Mouse (Mus musculus): Measurements from ENCODE around the gene Cdc42ep2. TPM values are rescaled to one million over a fixed set of nuclear protein-coding genes. Genes with fewer than 3 reads are reported as not detected.

The Cdc42ep2 gene
- total RNA-seq (2014; fragmentation: Nextera tagmentation), result 1.8 and 2.1 TPM in 2 replicates
- total RNA-seq (2017), result 2.2 and 3.6 TPM in 2 replicates
- polyA plus RNA-seq (2012), result 0.66 and 0.76 TPM in 2 replicates

- Histone ChIP-seq H3K9me3 (replicated peaks) (no peaks in the 10 kb centered on the region), H3K27me3 (ENCODE audit: insufficient read depth, low read length) (peaks cover 26% of the 10 kb centered on the region), H3K4me3 (ENCODE audit: low read depth, low read length) (peak within 1 kb of the TSS; percentile 74), H3K36me3 (replicated peaks) (peaks cover 6% of the 10 kb centered on the region), H3K4me1 (ENCODE audit: insufficient read depth, low read depth, low read length) (peaks cover 80% of the 10 kb centered on the region)
- peak; percentile 91 for DNase-seq (ENCODE audit: low spot score)
- TF ChIP-seq GATA2 (IDR thresholded peaks at IDR 0.05; ENCODE audit: borderline replicate concordance, low read depth, low read length) (no peak), CTCF (IDR thresholded peaks at IDR 0.05; ENCODE audit: low read depth, low read length) (no peak), POLR2AphosphoS5 (IDR thresholded peaks at IDR 0.05; ENCODE audit: insufficient replicate concordance, low read depth, low read length) (no peak), GATA1 (IDR thresholded peaks at IDR 0.05; ENCODE audit: borderline replicate concordance, low read length) (no peak)
- ATAC-seq (ENCODE audit: extremely low read depth, insufficient number of reproducible peaks, low FRiP score, poor library complexity, severe bottlenecking), result peak; percentile 69
Measured at GRCm38 (mm10) chr19:5924713-5925093, at the start of gene Cdc42ep2. Cdc42ep2 (minus strand) TSS chr19:5924816.

GRCm38 (mm10) chr19:5967664-5968063 is 43.0 kb upstream of the Cdc42ep2 start:
- Histone ChIP-seq H3K4me1 (ENCODE audit: insufficient read depth, low read depth, low read length) (peaks cover 74% of the 10 kb centered on the region), H3K9me3 (replicated peaks) (no peaks in the 10 kb centered on the region), H3K27me3 (ENCODE audit: insufficient read depth, low read length) (no peaks in the 10 kb centered on the region), H3K4me3 (ENCODE audit: low read depth, low read length) (peak overlapping the region; percentile 20; the same call in 1 of the 2 replicates), H3K36me3 (replicated peaks) (no peaks in the 10 kb centered on the region)
- DNase-seq (ENCODE audit: low spot score) (peak; percentile 54), ATAC-seq (ENCODE audit: extremely low read depth, insufficient number of reproducible peaks, low FRiP score, poor library complexity, severe bottlenecking) (peak; percentile 69)
- no peak for TF ChIP-seq GATA1 (IDR thresholded peaks at IDR 0.05; ENCODE audit: borderline replicate concordance, low read length)
- TF ChIP-seq TAL1 (conservative IDR thresholded peaks at IDR 0.05; ENCODE audit: low read depth, low read length), result peak; percentile 89

GRCm38 (mm10) chr19:5966786-5967185 is 42.2 kb upstream of the Cdc42ep2 start:
- no peaks in the 10 kb centered on the region for H3K9me3 ChIP-seq (replicated peaks)
- TF ChIP-seq GATA2 (IDR thresholded peaks at IDR 0.05; ENCODE audit: borderline replicate concordance, low read depth, low read length) (no peak), CTCF (IDR thresholded peaks at IDR 0.05; ENCODE audit: low read depth, low read length) (no peak)
- peaks cover 74% of the 10 kb centered on the region for H3K4me1 ChIP-seq (ENCODE audit: insufficient read depth, low read depth, low read length)
- peaks cover 3% of the 10 kb centered on the region for H3K36me3 ChIP-seq (replicated peaks)
- DNase-seq (ENCODE audit: low spot score) (no peak), ATAC-seq (ENCODE audit: extremely low read depth, insufficient number of reproducible peaks, low FRiP score, poor library complexity, severe bottlenecking) (no peak)
- peak overlapping the region; percentile 63; the same call in 1 of the 2 replicates for H3K4me3 ChIP-seq (ENCODE audit: low read depth, low read length)
- no peaks in the 10 kb centered on the region for H3K27me3 ChIP-seq (ENCODE audit: insufficient read depth, low read length)

- ATAC-seq (ENCODE audit: extremely low read depth, insufficient number of reproducible peaks, low FRiP score, poor library complexity, severe bottlenecking), result no peak
- DNase-seq (ENCODE audit: low spot score), result no peak
- TF ChIP-seq GATA1 (IDR thresholded peaks at IDR 0.05; ENCODE audit: borderline replicate concordance, low read length) (no peak), TAL1 (conservative IDR thresholded peaks at IDR 0.05; ENCODE audit: low read depth, low read length) (no peak), CTCF (IDR thresholded peaks at IDR 0.05; ENCODE audit: low read depth, low read length) (no peak), POLR2AphosphoS5 (IDR thresholded peaks at IDR 0.05; ENCODE audit: insufficient replicate concordance, low read depth, low read length) (no peak), GATA2 (IDR thresholded peaks at IDR 0.05; ENCODE audit: borderline replicate concordance, low read depth, low read length) (no peak)
- Histone ChIP-seq H3K4me3 (ENCODE audit: low read depth, low read length) (no peak overlapping the region), H3K27me3 (ENCODE audit: insufficient read depth, low read length) (no peaks in the 10 kb centered on the region), H3K4me1 (ENCODE audit: insufficient read depth, low read depth, low read length) (peaks cover 77% of the 10 kb centered on the region), H3K9me3 (replicated peaks) (no peaks in the 10 kb centered on the region), H3K36me3 (replicated peaks) (peaks cover 12% of the 10 kb centered on the region)
Measured at GRCm38 (mm10) chr19:5965910-5966309, 41.3 kb upstream of the Cdc42ep2 start.

- peak; percentile 58 for DNase-seq (ENCODE audit: low spot score)
- no peak for ATAC-seq (ENCODE audit: extremely low read depth, insufficient number of reproducible peaks, low FRiP score, poor library complexity, severe bottlenecking)
- no peak for TF ChIP-seq GATA1 (IDR thresholded peaks at IDR 0.05; ENCODE audit: borderline replicate concordance, low read length)
- TF ChIP-seq TAL1 (conservative IDR thresholded peaks at IDR 0.05; ENCODE audit: low read depth, low read length), result peak; percentile 36; the same call in 1 of the 2 replicates
- TF ChIP-seq GATA2 (IDR thresholded peaks at IDR 0.05; ENCODE audit: borderline replicate concordance, low read depth, low read length), result no peak
- peak; percentile 86 for TF ChIP-seq CTCF (IDR thresholded peaks at IDR 0.05; ENCODE audit: low read depth, low read length)
- no peak for TF ChIP-seq POLR2AphosphoS5 (IDR thresholded peaks at IDR 0.05; ENCODE audit: insufficient replicate concordance, low read depth, low read length)
- H3K4me1 ChIP-seq (ENCODE audit: insufficient read depth, low read depth, low read length), result peaks cover 79% of the 10 kb centered on the region
- no peaks in the 10 kb centered on the region for H3K27me3 ChIP-seq (ENCODE audit: insufficient read depth, low read length)
- no peak overlapping the region for H3K4me3 ChIP-seq (ENCODE audit: low read depth, low read length)
- H3K9me3 ChIP-seq (replicated peaks), result no peaks in the 10 kb centered on the region
- peaks cover 18% of the 10 kb centered on the region for H3K36me3 ChIP-seq (replicated peaks)
Measured at GRCm38 (mm10) chr19:5965280-5965679, 40.7 kb upstream of the Cdc42ep2 start.

GRCm38 (mm10) chr19:5964804-5965203 is 40.2 kb upstream of the Cdc42ep2 start:
- H3K9me3 ChIP-seq (replicated peaks), result no peaks in the 10 kb centered on the region
- H3K36me3 ChIP-seq (replicated peaks), result peaks cover 19% of the 10 kb centered on the region
- H3K27me3 ChIP-seq (ENCODE audit: insufficient read depth, low read length), result no peaks in the 10 kb centered on the region
- H3K4me1 ChIP-seq (ENCODE audit: insufficient read depth, low read depth, low read length), result peaks cover 75% of the 10 kb centered on the region
- TF ChIP-seq TAL1 (conservative IDR thresholded peaks at IDR 0.05; ENCODE audit: low read depth, low read length) (no peak), CTCF (IDR thresholded peaks at IDR 0.05; ENCODE audit: low read depth, low read length) (no peak), POLR2AphosphoS5 (IDR thresholded peaks at IDR 0.05; ENCODE audit: insufficient replicate concordance, low read depth, low read length) (no peak), GATA2 (IDR thresholded peaks at IDR 0.05; ENCODE audit: borderline replicate concordance, low read depth, low read length) (no peak), GATA1 (IDR thresholded peaks at IDR 0.05; ENCODE audit: borderline replicate concordance, low read length) (no peak)
- no peak for ATAC-seq (ENCODE audit: extremely low read depth, insufficient number of reproducible peaks, low FRiP score, poor library complexity, severe bottlenecking)
- peak overlapping the region; percentile 80 for H3K4me3 ChIP-seq (ENCODE audit: low read depth, low read length)
- DNase-seq (ENCODE audit: low spot score), result no peak

Data from G1E (cell line).